Mouse (Mus musculus) CH12.LX (cell line): ENCODE results near the gene Agbl2.

Experiments
- CHD2 ChIP-seq: IDR thresholded peaks from 2 replicates; pipeline ENCODE4 v1.6.1; 2011; ENCODE audit warnings: low read length, improper control_type of control experiment
- CTCF ChIP-seq, 2 experiments: IDR thresholded peaks in 1 of 2; conservative IDR thresholded peaks in 1 of 2; 2 replicates each; pipeline ENCODE4 v1.5.1; 2011 to 2012; ENCODE audit warnings: low read depth in 2 of 2, low read length in 2 of 2, improper control_type of control experiment in 1 of 2, inconsistent platforms in 1 of 2, mild to moderate bottlenecking in 1 of 2, moderate library complexity in 1 of 2
- HCFC1 ChIP-seq: IDR thresholded peaks from 2 replicates; pipeline ENCODE4 v1.6.1; 2012; ENCODE audit warnings: low read depth, mild to moderate bottlenecking, inconsistent platforms, low read length, improper control_type of control experiment
- POLR2AphosphoS2 ChIP-seq: IDR thresholded peaks from 2 replicates; pipeline ENCODE4 v1.6.1; 2011; ENCODE audit warnings: low read depth, low read length, improper control_type of control experiment
- TCF12 ChIP-seq: IDR thresholded peaks from 2 replicates; pipeline ENCODE4 v1.6.1; 2014; ENCODE audit warnings: low read depth, mild to moderate bottlenecking, inconsistent platforms, low read length, improper control_type of control experiment

DNA sequence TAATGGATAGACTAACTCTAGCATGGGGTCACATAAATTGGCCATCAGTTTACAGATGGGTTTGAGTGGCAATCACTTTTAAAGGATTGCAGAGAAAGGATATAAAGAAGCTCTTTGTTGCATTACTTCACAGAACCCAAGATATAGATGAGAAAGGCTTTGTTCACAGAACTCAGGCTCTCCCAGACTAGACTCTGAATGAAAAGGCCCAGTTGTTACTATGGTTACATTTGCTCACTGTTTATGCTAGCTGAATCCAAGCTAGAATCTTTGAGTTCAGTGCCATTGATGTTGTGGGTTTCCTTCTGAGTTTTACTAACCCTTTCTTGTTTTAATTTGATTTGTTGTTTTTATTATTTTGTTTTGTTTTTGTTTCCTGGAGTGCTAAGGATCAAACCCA, 81.7 kb downstream of the Agbl2 start:
- TF ChIP-seq TCF12 (no peak), CTCF (conservative IDR thresholded peaks at IDR 0.05 in 1 of 2, IDR thresholded peaks at IDR 0.05 in 1 of 2; ENCODE audit: low read depth in 2 of 2, low read length in 2 of 2) (no peak), POLR2AphosphoS2 (no peak), HCFC1 (no peak), CHD2 (no peak)
